Mouse (Mus musculus): Measurements from ENCODE around the gene Fga. TPM values are rescaled to one million over a fixed set of nuclear protein-coding genes. Genes with fewer than 3 reads are reported as not detected.
A peak's percentile ranks its signal among the peaks of the same experiment; 100 is the strongest.

Fga gene
- not detected in 2 replicates for polyA plus RNA-seq (2014; fragmentation: Nextera tagmentation; extraction: Ambion mirVana)

- no peak for DNase-seq (ENCODE audit: low spot score)
- H3K4me3 ChIP-seq (ENCODE audit: low read depth, low read length), result no peak within 1 kb of the TSS
- no peaks in the 10 kb centered on the region for H3K4me1 ChIP-seq (replicated peaks; ENCODE audit: control insufficient read depth, insufficient read depth, low read length)
- no peaks in the 10 kb centered on the region for H3K9me3 ChIP-seq (ENCODE audit: control insufficient read depth, low read length)
- no peak for ATAC-seq (replicated peaks; ENCODE audit: low FRiP score)
- H3K9ac ChIP-seq (ENCODE audit: low read length), result no peak within 1 kb of the TSS
- WGBS, result 77% methylated on average over 9 of the region's 9 CpGs
- H3K27me3 ChIP-seq (ENCODE audit: control insufficient read depth, insufficient read depth, low read length), result no peaks in the 10 kb centered on the region
- H3K36me3 ChIP-seq (ENCODE audit: control insufficient read depth, insufficient read depth, low read length), result no peaks in the 10 kb centered on the region
- no peak within 1 kb of the TSS for H3K4me2 ChIP-seq (ENCODE audit: low read depth, low read length, severe bottlenecking)
- no peak within 1 kb of the TSS for H3K27ac ChIP-seq (ENCODE audit: low read depth, low read length)
These were observed at the start of gene Fga for GRCm38 (mm10) chr3:83025475-83026301. Gene Fga (plus strand): TSS chr3:83026076.

- Histone ChIP-seq H3K4me3 (ENCODE audit: low read depth, low read length) (no peak overlapping the region), H3K4me1 (replicated peaks; ENCODE audit: control insufficient read depth, insufficient read depth, low read length) (no peaks in the 10 kb centered on the region), H3K27ac (ENCODE audit: low read depth, low read length) (no peak overlapping the region), H3K36me3 (ENCODE audit: control insufficient read depth, insufficient read depth, low read length) (no peaks in the 10 kb centered on the region), H3K4me2 (ENCODE audit: low read depth, low read length, severe bottlenecking) (no peak overlapping the region), H3K9ac (ENCODE audit: low read length) (no peak overlapping the region), H3K27me3 (ENCODE audit: control insufficient read depth, insufficient read depth, low read length) (no peaks in the 10 kb centered on the region), H3K9me3 (ENCODE audit: control insufficient read depth, low read length) (no peaks in the 10 kb centered on the region)
- 92% methylated on average over 6 of the region's 6 CpGs for WGBS
- DNase-seq (ENCODE audit: low spot score) (no peak), ATAC-seq (replicated peaks; ENCODE audit: low FRiP score) (no peak)
These were observed 45.1 kb upstream of the Fga start for GRCm38 (mm10) chr3:82980818-82981217.

GRCm38 (mm10) chr3:82981861-82982260 lies 44.0 kb upstream of the Fga start:
- WGBS, result 88% methylated on average over 8 of the region's 8 CpGs

GRCm38 (mm10) chr3:82984840-82985239 lies 41.0 kb upstream of the Fga start:
- H3K4me1 ChIP-seq (replicated peaks; ENCODE audit: control insufficient read depth, insufficient read depth, low read length), result no peaks in the 10 kb centered on the region
- no peak overlapping the region for H3K4me3 ChIP-seq (ENCODE audit: low read depth, low read length)
- H3K4me2 ChIP-seq (ENCODE audit: low read depth, low read length, severe bottlenecking), result no peak overlapping the region
- no peaks in the 10 kb centered on the region for H3K36me3 ChIP-seq (ENCODE audit: control insufficient read depth, insufficient read depth, low read length)
- H3K9ac ChIP-seq (ENCODE audit: low read length), result no peak overlapping the region
- 73% methylated on average over 2 of the region's 2 CpGs for WGBS
- ATAC-seq (replicated peaks; ENCODE audit: low FRiP score) (no peak), DNase-seq (ENCODE audit: low spot score) (no peak)
- no peaks in the 10 kb centered on the region for H3K27me3 ChIP-seq (ENCODE audit: control insufficient read depth, insufficient read depth, low read length)
- H3K9me3 ChIP-seq (ENCODE audit: control insufficient read depth, low read length), result no peaks in the 10 kb centered on the region
- H3K27ac ChIP-seq (ENCODE audit: low read depth, low read length), result no peak overlapping the region

More at GRCm38 (mm10) chr3:82981861-82982260, 44.0 kb upstream of the Fga start:
- Histone ChIP-seq H3K27me3 (ENCODE audit: control insufficient read depth, insufficient read depth, low read length) (no peaks in the 10 kb centered on the region), H3K27ac (ENCODE audit: low read depth, low read length) (no peak overlapping the region), H3K36me3 (ENCODE audit: control insufficient read depth, insufficient read depth, low read length) (no peaks in the 10 kb centered on the region), H3K4me1 (replicated peaks; ENCODE audit: control insufficient read depth, insufficient read depth, low read length) (no peaks in the 10 kb centered on the region), H3K4me3 (ENCODE audit: low read depth, low read length) (no peak overlapping the region), H3K9ac (ENCODE audit: low read length) (no peak overlapping the region), H3K9me3 (ENCODE audit: control insufficient read depth, low read length) (no peaks in the 10 kb centered on the region), H3K4me2 (ENCODE audit: low read depth, low read length, severe bottlenecking) (no peak overlapping the region)
- DNase-seq (ENCODE audit: low spot score), result no peak
- ATAC-seq (replicated peaks; ENCODE audit: low FRiP score), result no peak

- Histone ChIP-seq H3K4me1 (replicated peaks; ENCODE audit: control insufficient read depth, insufficient read depth, low read length) (no peaks in the 10 kb centered on the region), H3K9ac (ENCODE audit: low read length) (no peak overlapping the region), H3K36me3 (ENCODE audit: control insufficient read depth, insufficient read depth, low read length) (no peaks in the 10 kb centered on the region), H3K4me2 (ENCODE audit: low read depth, low read length, severe bottlenecking) (no peak overlapping the region), H3K9me3 (ENCODE audit: control insufficient read depth, low read length) (no peaks in the 10 kb centered on the region), H3K4me3 (ENCODE audit: low read depth, low read length) (no peak overlapping the region), H3K27ac (ENCODE audit: low read depth, low read length) (no peak overlapping the region), H3K27me3 (ENCODE audit: control insufficient read depth, insufficient read depth, low read length) (no peaks in the 10 kb centered on the region; the same call in 1 of the 2 replicates)
- 85% methylated on average over 12 of the region's 12 CpGs for WGBS
- no peak for DNase-seq (ENCODE audit: low spot score)
- ATAC-seq (replicated peaks; ENCODE audit: low FRiP score), result no peak
These were observed 33.9 kb upstream of the Fga start for GRCm38 (mm10) chr3:82991963-82992362.

- H3K4me3 ChIP-seq (ENCODE audit: low read depth, low read length), result no peak overlapping the region
- 89% methylated on average over 6 of the region's 6 CpGs for WGBS
- ATAC-seq (replicated peaks; ENCODE audit: low FRiP score), result no peak
- no peaks in the 10 kb centered on the region; the same call in 1 of the 2 replicates for H3K27me3 ChIP-seq (ENCODE audit: control insufficient read depth, insufficient read depth, low read length)
- no peak overlapping the region for H3K4me2 ChIP-seq (ENCODE audit: low read depth, low read length, severe bottlenecking)
- no peaks in the 10 kb centered on the region for H3K36me3 ChIP-seq (ENCODE audit: control insufficient read depth, insufficient read depth, low read length)
- no peaks in the 10 kb centered on the region for H3K9me3 ChIP-seq (ENCODE audit: control insufficient read depth, low read length)
- H3K9ac ChIP-seq (ENCODE audit: low read length), result no peak overlapping the region
- DNase-seq (ENCODE audit: low spot score), result no peak
- H3K27ac ChIP-seq (ENCODE audit: low read depth, low read length), result no peak overlapping the region
- H3K4me1 ChIP-seq (replicated peaks; ENCODE audit: control insufficient read depth, insufficient read depth, low read length), result no peaks in the 10 kb centered on the region
These were observed 32.9 kb upstream of the Fga start for GRCm38 (mm10) chr3:82992956-82993355.

GRCm38 (mm10) chr3:82995368-82995767 lies 30.5 kb upstream of the Fga start:
- ATAC-seq (replicated peaks; ENCODE audit: low FRiP score), result peak; percentile 76
- 3% methylated on average over 24 of the region's 24 CpGs for WGBS
- Histone ChIP-seq H3K4me3 (ENCODE audit: low read depth, low read length) (peak overlapping the region; percentile 14; the same call in 1 of the 2 replicates), H3K27me3 (ENCODE audit: control insufficient read depth, insufficient read depth, low read length) (no peaks in the 10 kb centered on the region; the same call in 1 of the 2 replicates), H3K9ac (ENCODE audit: low read length) (no peak overlapping the region), H3K36me3 (ENCODE audit: control insufficient read depth, insufficient read depth, low read length) (no peaks in the 10 kb centered on the region), H3K4me2 (ENCODE audit: low read depth, low read length, severe bottlenecking) (peak overlapping the region; percentile 48), H3K9me3 (ENCODE audit: control insufficient read depth, low read length) (no peaks in the 10 kb centered on the region), H3K27ac (ENCODE audit: low read depth, low read length) (no peak overlapping the region), H3K4me1 (replicated peaks; ENCODE audit: control insufficient read depth, insufficient read depth, low read length) (0 out of 2 replicates have a peak, but pooled peaks cover 2% of the 10 kb centered on the region)
- DNase-seq (ENCODE audit: low spot score), result peak; percentile 85

- ATAC-seq (replicated peaks; ENCODE audit: low FRiP score) (no peak), DNase-seq (ENCODE audit: low spot score) (no peak)
- Histone ChIP-seq H3K4me3 (ENCODE audit: low read depth, low read length) (no peak overlapping the region), H3K4me1 (replicated peaks; ENCODE audit: control insufficient read depth, insufficient read depth, low read length) (0 out of 2 replicates have a peak, but pooled peaks cover 2% of the 10 kb centered on the region), H3K27ac (ENCODE audit: low read depth, low read length) (no peak overlapping the region), H3K27me3 (ENCODE audit: control insufficient read depth, insufficient read depth, low read length) (no peaks in the 10 kb centered on the region; the same call in 1 of the 2 replicates), H3K9ac (ENCODE audit: low read length) (no peak overlapping the region), H3K9me3 (ENCODE audit: control insufficient read depth, low read length) (no peaks in the 10 kb centered on the region), H3K4me2 (ENCODE audit: low read depth, low read length, severe bottlenecking) (no peak overlapping the region), H3K36me3 (ENCODE audit: control insufficient read depth, insufficient read depth, low read length) (no peaks in the 10 kb centered on the region)
- 67% methylated on average over 3 of the region's 3 CpGs for WGBS
These were observed 29.2 kb upstream of the Fga start for GRCm38 (mm10) chr3:82996656-82997055.

Data from forebrain, embryonic 11.5 days (tissue).